Mouse (Mus musculus) limb, embryonic 11.5 days (tissue): ENCODE results near the gene Mdfi. TPM values are rescaled to one million over a fixed set of nuclear protein-coding genes. Genes with fewer than 3 reads are reported as not detected.
A peak's percentile ranks its signal among the peaks of the same experiment; 100 is the strongest.

Experiments
- ATAC-seq: fragments of 200-750 bp; cut with Nextera tagmentation; 2 replicates; pipeline ENCODE4 v1.8.0; 2017; ENCODE audit warnings: low read depth; ENCODE audit not compliant: insufficient number of reproducible peaks, low FRiP score, low TSS enrichment
- DNase-seq: peaks from one replicate; pipeline ENCODE4 v3.0.0-alpha.2; 2015; ENCODE audit warnings: low spot score
- H3K27ac ChIP-seq: fragments of 300-500 bp; sonication (generic); replicated peaks from 2 replicates; pipeline ENCODE4 v1.5.1; 2014; ENCODE audit warnings: low read depth, mild to moderate bottlenecking, low read length
- H3K27me3 ChIP-seq: fragments of 300-500 bp; sonication (generic); 2 replicates; pipeline ENCODE4 v1.6.1; 2014; ENCODE audit warnings: mild to moderate bottlenecking, low read length, mixed read lengths; ENCODE audit not compliant: control insufficient read depth, insufficient read depth
- H3K36me3 ChIP-seq: fragments of 300-500 bp; sonication (generic); 2 replicates; pipeline ENCODE4 v1.6.1; 2014; ENCODE audit warnings: mild to moderate bottlenecking, low read length, moderate library complexity, mixed read lengths; ENCODE audit not compliant: control insufficient read depth, insufficient read depth
- H3K4me1 ChIP-seq: fragments of 300-500 bp; sonication (generic); 2 replicates; pipeline ENCODE4 v1.6.1; 2014; ENCODE audit warnings: low read length, mixed read lengths; ENCODE audit not compliant: control insufficient read depth, insufficient read depth
- H3K4me2 ChIP-seq: fragments of 300-500 bp; sonication (generic); 2 replicates; pipeline ENCODE4 v1.6.1; 2014; ENCODE audit warnings: low read depth, mild to moderate bottlenecking, moderate library complexity; ENCODE audit not compliant: severe bottlenecking
- H3K4me3 ChIP-seq: fragments of 300-500 bp; sonication (generic); 2 replicates; pipeline ENCODE4 v1.5.1; 2014; ENCODE audit warnings: low read depth, low read length
- H3K9ac ChIP-seq: fragments of 300-500 bp; sonication (generic); 2 replicates; pipeline ENCODE4 v1.6.1; 2014; ENCODE audit warnings: mild to moderate bottlenecking, low read length
- H3K9me3 ChIP-seq: fragments of 300-500 bp; sonication (generic); 2 replicates; pipeline ENCODE4 v1.6.1; 2016; ENCODE audit warnings: low read length; ENCODE audit not compliant: control insufficient read depth
- WGBS: fragments of 180-500 bp; shearing (Covaris S2); extraction: QIAGEN DNeasy Blood & Tissue Kit; methylation state at CpG from one replicate; pipeline ENCODE4 v1.1.7; 2014; 5-methylcytosine and 5-hydroxymethylcytosine counted together
- polyA plus RNA-seq: library from polyadenylated mRNA; unstranded; fragments of >200 nt; fragmentation: Nextera tagmentation; extraction: Ambion mirVana; gene quantifications from 2 replicates; pipeline ENCODE4 v1.2.1, GENCODE M21; 2014

The Mdfi gene
- polyA plus RNA-seq, 1 experiment from 2014 or later: 100.0 TPM

DNA sequence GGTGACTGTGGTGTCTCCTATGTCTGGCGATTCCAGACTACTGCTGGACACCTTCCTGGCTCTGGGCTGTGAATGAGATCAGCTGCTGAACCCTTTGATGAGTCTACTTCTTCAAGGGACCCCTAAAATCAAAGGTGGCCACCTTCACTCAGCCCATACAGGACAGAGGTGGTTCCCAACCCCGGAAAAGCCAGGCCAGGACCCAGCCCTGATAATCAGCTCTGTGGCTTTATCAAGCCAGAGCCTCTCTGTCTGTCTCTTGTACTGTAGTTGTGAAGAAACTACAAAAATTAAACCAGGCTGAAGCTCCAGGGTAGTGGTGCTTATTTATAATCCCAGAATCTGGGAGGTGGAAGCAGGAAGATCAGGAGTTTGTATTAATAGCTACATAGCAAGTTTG, 57.4 kb downstream of the Mdfi start:
- no peak overlapping the region for H3K27ac ChIP-seq
- no peak overlapping the region for H3K4me3 ChIP-seq
- ATAC-seq: no peak
- H3K4me1 ChIP-seq: peaks cover 2% of the 10 kb centered on the region; the same call in 1 of the 2 replicates
- DNase-seq: no peak
- no peak overlapping the region for H3K4me2 ChIP-seq
- WGBS: 44% methylated on average over 2 of the region's 2 CpGs
- peaks cover 3% of the 10 kb centered on the region; the same call in 1 of the 2 replicates for H3K9me3 ChIP-seq
- H3K27me3 ChIP-seq: no peaks in the 10 kb centered on the region
- H3K36me3 ChIP-seq: no peaks in the 10 kb centered on the region
- no peak overlapping the region for H3K9ac ChIP-seq

DNA sequence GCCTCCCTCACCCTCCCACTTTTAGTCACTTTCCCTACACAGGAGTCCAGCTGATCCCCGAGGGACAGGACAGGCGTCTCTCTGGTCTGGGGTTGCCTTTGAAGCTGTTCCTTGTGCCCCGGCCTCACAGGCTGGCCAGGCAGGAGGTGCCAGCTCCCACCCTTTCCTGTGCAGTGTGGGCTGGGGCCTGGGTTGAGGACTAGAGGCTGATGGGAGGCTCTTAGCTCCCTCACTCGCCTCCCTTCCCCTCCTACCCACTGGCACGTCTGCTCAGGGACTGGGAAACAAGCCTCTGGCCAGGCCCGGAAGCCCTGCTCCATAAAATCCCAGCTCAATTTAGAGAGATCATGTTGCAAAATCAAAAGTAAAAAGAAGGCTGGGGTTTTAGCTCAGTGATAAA, 60.9 kb downstream of the Mdfi start:
- 23% methylated on average over 6 of the region's 6 CpGs for WGBS
- no peaks in the 10 kb centered on the region for H3K27me3 ChIP-seq
- no peak overlapping the region for H3K9ac ChIP-seq
- H3K4me2 ChIP-seq: no peak overlapping the region
- H3K9me3 ChIP-seq: peaks cover 5% of the 10 kb centered on the region; the same call in 1 of the 2 replicates
- no peak for DNase-seq
- peak; percentile 23; the same call in 1 of the 2 replicates for ATAC-seq
- peaks cover 2% of the 10 kb centered on the region; the same call in 1 of the 2 replicates for H3K4me1 ChIP-seq
- no peak overlapping the region for H3K4me3 ChIP-seq
- H3K27ac ChIP-seq: no peak overlapping the region
- no peaks in the 10 kb centered on the region for H3K36me3 ChIP-seq

DNA sequence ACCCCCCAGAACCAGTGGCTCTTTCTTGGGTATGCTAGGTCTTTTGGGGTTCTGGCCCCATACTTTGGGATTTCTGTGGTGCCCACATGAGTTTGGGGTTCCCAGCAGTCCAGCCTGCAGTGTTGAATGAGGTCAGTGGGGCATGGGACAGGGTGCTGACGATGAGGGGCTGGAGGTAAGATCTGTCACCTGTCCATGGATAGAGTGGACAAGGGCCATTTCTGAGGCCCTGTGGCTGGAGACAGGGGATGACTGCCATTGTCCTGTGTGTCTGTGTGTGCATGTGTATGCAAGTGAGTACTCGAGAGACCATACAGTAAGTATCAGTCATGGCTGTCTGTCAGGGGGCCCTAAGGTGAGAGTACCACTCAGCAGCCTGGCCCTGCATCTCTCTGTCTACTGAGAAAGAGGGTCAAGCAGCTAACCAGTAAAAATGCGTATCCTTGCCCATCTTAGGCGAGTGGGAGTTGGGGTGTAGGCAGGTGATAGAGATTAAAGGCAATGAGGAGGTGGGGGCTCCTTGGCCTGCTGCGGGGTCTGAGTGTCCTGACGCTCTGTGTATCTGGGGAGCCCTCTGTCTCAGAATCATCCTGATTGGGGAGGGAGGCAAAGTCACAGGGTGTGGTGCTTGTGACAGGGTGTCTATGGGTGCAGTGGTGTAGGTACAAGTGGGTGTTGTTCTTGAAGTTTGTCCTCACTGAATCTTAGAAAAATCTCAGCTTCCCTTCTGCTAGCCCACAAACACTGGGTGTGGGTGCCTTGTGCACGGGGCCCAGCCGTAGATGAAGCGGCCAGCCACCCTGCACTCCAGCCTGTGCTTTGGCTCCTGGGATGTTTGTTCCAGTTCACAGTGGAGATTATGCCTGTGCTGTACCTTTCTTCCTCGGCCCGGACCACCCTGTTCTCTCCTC, 64.8 kb downstream of the Mdfi start:
- Histone ChIP-seq H3K4me1 (no peaks in the 10 kb centered on the region; the same call in 1 of the 2 replicates), H3K27me3 (no peaks in the 10 kb centered on the region), H3K27ac (no peak overlapping the region), H3K9me3 (peaks cover 5% of the 10 kb centered on the region; the same call in 1 of the 2 replicates), H3K4me3 (no peak overlapping the region), H3K9ac (no peak overlapping the region), H3K36me3 (no peaks in the 10 kb centered on the region), H3K4me2 (no peak overlapping the region)
- DNase-seq (no peak), ATAC-seq (no peak)
- WGBS: 81% methylated on average over 11 of the region's 11 CpGs

DNA sequence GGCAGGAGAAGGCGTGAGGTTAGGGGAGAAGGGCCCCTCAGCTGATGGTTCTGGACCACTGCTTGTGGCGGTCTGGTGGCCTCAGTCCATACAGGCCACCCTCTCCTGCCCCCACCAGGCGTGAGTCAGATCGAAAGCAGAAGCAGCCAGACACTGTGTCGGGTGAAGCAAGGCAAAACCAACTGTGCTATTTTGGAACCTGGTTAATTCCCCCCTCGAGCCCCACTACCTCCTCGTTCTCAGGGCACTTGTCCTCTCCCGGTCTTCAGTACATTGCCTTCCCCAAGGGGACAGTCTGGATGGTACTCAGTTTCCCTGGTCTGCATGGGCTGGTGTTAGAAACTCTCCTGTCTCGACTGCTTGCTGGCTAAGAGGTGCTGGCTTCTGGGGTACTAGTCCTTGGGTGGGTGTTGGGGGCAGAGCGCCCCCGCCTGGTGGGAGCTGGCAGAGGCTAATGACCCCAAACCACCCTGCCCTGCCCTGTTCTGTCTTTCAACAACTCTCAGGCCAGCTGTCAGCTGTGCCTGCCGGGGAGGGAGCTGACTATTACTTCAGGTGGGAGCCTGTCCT, 65.7 kb downstream of the Mdfi start:
- peaks cover 5% of the 10 kb centered on the region; the same call in 1 of the 2 replicates for H3K9me3 ChIP-seq
- ATAC-seq (no peak), DNase-seq (no peak)
- H3K4me2 ChIP-seq: no peak overlapping the region; the same call in 1 of the 2 replicates
- no peaks in the 10 kb centered on the region for H3K27me3 ChIP-seq
- no peaks in the 10 kb centered on the region for H3K36me3 ChIP-seq
- no peak overlapping the region for H3K4me3 ChIP-seq
- no peak overlapping the region for H3K9ac ChIP-seq
- WGBS: 44% methylated on average over 12 of the region's 12 CpGs
- H3K4me1 ChIP-seq: no peaks in the 10 kb centered on the region; the same call in 1 of the 2 replicates
- H3K27ac ChIP-seq: no peak overlapping the region

DNA sequence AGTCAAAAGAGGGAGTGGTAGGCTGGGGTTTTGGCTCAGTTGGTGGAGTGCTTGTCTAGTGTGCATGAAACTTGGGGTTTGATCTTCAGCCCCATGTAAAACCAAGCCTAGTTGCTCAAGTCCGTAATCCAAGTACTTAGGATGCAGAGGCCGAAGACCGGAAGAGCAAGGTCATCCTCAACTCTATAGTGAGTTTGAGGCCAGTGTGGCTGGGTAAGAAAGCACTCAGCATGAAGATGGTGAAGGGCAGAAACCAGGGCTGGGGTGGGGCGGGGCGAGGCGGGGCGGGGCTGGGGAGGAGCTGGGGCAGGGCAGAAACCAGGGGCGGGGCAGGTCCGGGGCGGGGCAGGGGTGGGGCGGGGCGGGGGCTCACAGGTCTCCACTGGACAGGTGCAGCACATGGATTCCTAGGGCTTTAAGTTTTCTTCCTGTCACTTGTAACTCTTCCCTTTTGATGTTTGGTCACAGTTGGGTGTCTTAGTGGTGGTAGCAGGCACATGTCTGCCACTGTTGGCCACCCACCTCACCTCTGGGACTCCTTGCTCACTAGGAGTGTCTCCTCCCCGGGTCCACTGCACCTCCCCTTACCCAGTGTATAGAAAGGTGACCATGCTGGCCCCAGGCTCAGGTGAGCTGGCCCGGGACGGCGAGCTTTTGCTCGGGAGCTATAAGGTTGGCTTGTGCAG, 66.9 kb downstream of the Mdfi start:
- ATAC-seq: no peak
- no peak for DNase-seq

DNA sequence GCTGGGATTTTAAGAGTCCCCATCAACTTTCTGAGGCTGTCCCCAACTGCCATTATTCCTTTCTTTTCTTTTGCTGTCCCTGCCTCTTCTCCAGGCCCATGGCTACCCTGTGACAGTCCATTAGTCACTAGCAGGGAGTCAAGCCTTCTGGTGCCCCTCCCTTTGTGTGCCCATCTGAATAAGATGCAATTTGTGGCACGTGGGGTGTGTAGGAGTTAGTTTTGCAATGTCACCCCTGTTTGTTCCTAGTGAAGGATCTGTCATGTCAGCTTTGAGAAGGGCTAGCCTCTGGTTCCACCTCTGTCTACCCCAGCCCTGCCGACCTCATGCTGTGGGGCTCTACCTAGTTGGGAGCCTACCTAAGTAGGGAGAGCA, 67.4 kb downstream of the Mdfi start:
- H3K27me3 ChIP-seq: no peaks in the 10 kb centered on the region
- 69% methylated on average over 2 of the region's 2 CpGs for WGBS
- ATAC-seq: no peak
- H3K4me2 ChIP-seq: no peak overlapping the region
- no peak for DNase-seq
- H3K9ac ChIP-seq: no peak overlapping the region
- H3K36me3 ChIP-seq: no peaks in the 10 kb centered on the region
- H3K27ac ChIP-seq: no peak overlapping the region
- peaks cover 2% of the 10 kb centered on the region; the same call in 1 of the 2 replicates for H3K9me3 ChIP-seq
- H3K4me3 ChIP-seq: no peak overlapping the region
- H3K4me1 ChIP-seq: no peaks in the 10 kb centered on the region

More for the DNA sequence above, 66.9 kb downstream of the Mdfi start:
- Histone ChIP-seq H3K27ac (no peak overlapping the region), H3K4me2 (no peak overlapping the region), H3K36me3 (no peaks in the 10 kb centered on the region), H3K4me1 (no peaks in the 10 kb centered on the region), H3K9ac (no peak overlapping the region), H3K9me3 (peaks cover 5% of the 10 kb centered on the region; the same call in 1 of the 2 replicates), H3K4me3 (no peak overlapping the region), H3K27me3 (no peaks in the 10 kb centered on the region)
- 40% methylated on average over 13 of the region's 17 CpGs for WGBS

DNA sequence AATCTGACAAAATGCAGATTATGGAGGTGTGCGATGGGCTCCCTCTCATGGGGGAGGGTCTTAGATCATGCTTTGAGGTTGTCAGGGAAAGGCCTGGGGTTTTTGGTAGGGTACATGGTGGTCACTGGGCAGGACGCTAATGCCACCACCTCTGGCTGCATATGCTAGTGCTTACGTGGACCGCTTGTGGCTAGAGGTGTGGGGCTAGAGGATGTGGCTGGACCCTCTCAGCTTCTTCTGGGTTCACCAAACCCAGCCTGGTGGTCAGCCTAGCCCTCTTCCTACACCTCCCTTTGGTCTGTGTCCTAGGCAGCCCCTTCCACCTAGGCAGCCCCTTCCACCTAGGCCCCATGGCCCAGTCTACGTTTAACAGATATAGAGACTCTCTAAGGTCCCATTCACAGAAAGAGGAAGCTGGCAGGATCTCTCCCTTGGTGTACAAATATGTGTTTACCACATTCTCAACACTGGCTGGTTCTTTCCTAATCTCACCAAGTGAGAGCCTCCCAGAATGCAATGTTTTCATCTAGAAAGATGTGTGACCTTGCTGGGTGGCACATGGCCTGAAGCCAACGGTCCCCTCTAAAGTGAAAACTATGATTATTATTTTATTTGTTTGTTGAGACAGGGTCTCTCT, 68.0 kb downstream of the Mdfi start:
- no peaks in the 10 kb centered on the region for H3K36me3 ChIP-seq
- no peaks in the 10 kb centered on the region for H3K27me3 ChIP-seq
- ATAC-seq: no peak
- H3K4me3 ChIP-seq: no peak overlapping the region
- no peak overlapping the region for H3K4me2 ChIP-seq
- H3K9ac ChIP-seq: no peak overlapping the region
- DNase-seq: no peak
- 93% methylated on average over 6 of the region's 6 CpGs for WGBS
- H3K27ac ChIP-seq: no peak overlapping the region
- H3K9me3 ChIP-seq: no peaks in the 10 kb centered on the region
- H3K4me1 ChIP-seq: no peaks in the 10 kb centered on the region

DNA sequence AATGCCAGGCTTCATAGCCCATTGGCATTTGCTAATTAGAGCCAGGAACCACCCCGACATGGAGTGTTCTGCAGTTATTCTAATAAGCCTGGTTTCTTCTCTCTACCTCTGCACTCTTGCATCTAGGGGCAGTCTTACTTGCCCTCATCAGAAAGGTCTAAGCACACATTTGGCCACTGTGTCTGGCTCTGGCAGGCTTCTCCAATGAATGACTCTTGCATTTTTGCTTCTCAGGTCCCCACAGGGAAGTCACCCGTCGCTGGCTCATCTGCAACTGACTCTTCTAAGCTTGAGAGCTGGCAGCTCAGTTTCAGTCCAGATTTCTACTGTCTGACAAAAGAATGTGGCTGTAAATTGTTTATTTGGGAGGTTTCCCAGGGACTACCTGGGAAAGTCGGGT, 68.5 kb downstream of the Mdfi start:
- Histone ChIP-seq H3K27me3 (no peaks in the 10 kb centered on the region), H3K27ac (no peak overlapping the region), H3K36me3 (no peaks in the 10 kb centered on the region), H3K9ac (no peak overlapping the region), H3K9me3 (no peaks in the 10 kb centered on the region), H3K4me3 (no peak overlapping the region), H3K4me2 (no peak overlapping the region), H3K4me1 (no peaks in the 10 kb centered on the region)
- ATAC-seq (no peak), DNase-seq (no peak)
- WGBS: 69% methylated on average over 4 of the region's 4 CpGs
